11 mouse cellular contexts compared by ENCODE assay signal in genomic region chr12:76435549-76435948, GRCm38 (mm10). TPM values are rescaled to one million over a fixed set of nuclear protein-coding genes. Genes with fewer than 3 reads are reported as not detected.
DNase-seq lines count a peak whose midpoint lies in the region; ATAC-seq and TF ChIP-seq lines count a peak whose summit lies in the region.
"Had no signal": no experiment of that assay in that cellular context is flagged by ENCODE, and none has a peak within 500 bp of the region (broad histone marks: within the 10 kb centered on the region; RNA-seq: fewer than 3 reads in every experiment).

No protein-coding gene starts in this region.

- no peaks in the 10 kb centered on the region for H3K9me3 ChIP-seq in forebrain, embryonic 12.5 days
- H3K9me3 ChIP-seq in forebrain, postnatal 0 days (ENCODE audit: low read length) = no peaks in the 10 kb centered on the region
- H3K9me3 ChIP-seq in lung, embryonic 14.5 days (ENCODE audit: low read depth, low read length) = no peaks in the 10 kb centered on the region
- no peaks in the 10 kb centered on the region for H3K9me3 ChIP-seq in intestine, embryonic 16.5 days (ENCODE audit: control insufficient read depth, low read length)
- H3K9me3 ChIP-seq in neural tube, embryonic 15.5 days (replicated peaks) = no peaks in the 10 kb centered on the region

- H3K9ac ChIP-seq in forebrain, embryonic 12.5 days = 0 out of 2 replicates have a peak overlapping the region, but pooled peaks have one; percentile 21
- no peak overlapping the region for H3K9ac ChIP-seq in forebrain, postnatal 0 days
- H3K9ac ChIP-seq in lung, embryonic 14.5 days = peak overlapping the region; percentile 47; the same call in 1 of the 2 replicates
- H3K9ac ChIP-seq in intestine, embryonic 16.5 days (ENCODE audit: low read depth, low read length) = no peak overlapping the region; the same call in 1 of the 2 replicates
- H3K9ac ChIP-seq in neural tube, embryonic 15.5 days (replicated peaks) = no peak overlapping the region

- H3K4me2 ChIP-seq in forebrain, embryonic 12.5 days = peak overlapping the region; percentile 53
- no peak overlapping the region for H3K4me2 ChIP-seq in forebrain, postnatal 0 days (ENCODE audit: low read depth)
- H3K4me2 ChIP-seq in lung, embryonic 14.5 days = peak overlapping the region; percentile 74
- H3K4me2 ChIP-seq in intestine, embryonic 16.5 days (ENCODE audit: low read depth, low read length) = peak overlapping the region; percentile 66
- H3K4me2 ChIP-seq in neural tube, embryonic 15.5 days = peak overlapping the region; percentile 56

- no peaks in the 10 kb centered on the region for H3K36me3 ChIP-seq in forebrain, embryonic 12.5 days (replicated peaks)
- H3K36me3 ChIP-seq in forebrain, postnatal 0 days (ENCODE audit: insufficient read depth) = no peaks in the 10 kb centered on the region
- H3K36me3 ChIP-seq in lung, embryonic 14.5 days (ENCODE audit: insufficient read depth) = no peaks in the 10 kb centered on the region
- no peaks in the 10 kb centered on the region for H3K36me3 ChIP-seq in intestine, embryonic 16.5 days (ENCODE audit: control insufficient read depth, insufficient read depth, low read length)
- no peaks in the 10 kb centered on the region for H3K36me3 ChIP-seq in neural tube, embryonic 15.5 days

- H3K27ac ChIP-seq in forebrain, embryonic 12.5 days = no peak overlapping the region
- H3K27ac ChIP-seq in forebrain, postnatal 0 days (ENCODE audit: low read depth, low read length) = no peak overlapping the region
- H3K27ac ChIP-seq in lung, embryonic 14.5 days (ENCODE audit: low read depth) = no peak overlapping the region
- no peak overlapping the region for H3K27ac ChIP-seq in intestine, embryonic 16.5 days (ENCODE audit: low read length)
- no peak overlapping the region for H3K27ac ChIP-seq in neural tube, embryonic 15.5 days (replicated peaks)

- ATAC-seq in forebrain, embryonic 12.5 days (ENCODE audit: low FRiP score) = no peak
- ATAC-seq in forebrain, postnatal 0 days = no peak
- no peak; the same call in 1 of the 2 replicates for ATAC-seq in lung, embryonic 14.5 days (ENCODE audit: insufficient read depth)
- no peak for ATAC-seq in intestine, embryonic 16.5 days
- no peak for ATAC-seq in neural tube, embryonic 15.5 days (ENCODE audit: low FRiP score)

- H3K27me3 ChIP-seq in forebrain, embryonic 12.5 days = peaks cover 27% of the 10 kb centered on the region
- H3K27me3 ChIP-seq in forebrain, postnatal 0 days (ENCODE audit: insufficient read depth, low read length) = no peaks in the 10 kb centered on the region
- no peaks in the 10 kb centered on the region for H3K27me3 ChIP-seq in lung, embryonic 14.5 days (ENCODE audit: insufficient read depth, low read length)
- no peaks in the 10 kb centered on the region for H3K27me3 ChIP-seq in intestine, embryonic 16.5 days (replicated peaks; ENCODE audit: control insufficient read depth, insufficient read depth, low read length)
- peaks cover 13% of the 10 kb centered on the region for H3K27me3 ChIP-seq in neural tube, embryonic 15.5 days (replicated peaks)

- H3K4me1 ChIP-seq in forebrain, embryonic 12.5 days = peaks cover 5% of the 10 kb centered on the region; the same call in 1 of the 2 replicates
- H3K4me1 ChIP-seq in forebrain, postnatal 0 days (ENCODE audit: insufficient read depth) = no peaks in the 10 kb centered on the region
- H3K4me1 ChIP-seq in lung, embryonic 14.5 days (ENCODE audit: insufficient read depth) = no peaks in the 10 kb centered on the region
- peaks cover 6% of the 10 kb centered on the region; the same call in 1 of the 2 replicates for H3K4me1 ChIP-seq in intestine, embryonic 16.5 days (ENCODE audit: control insufficient read depth, insufficient read depth, low read length)
- H3K4me1 ChIP-seq in neural tube, embryonic 15.5 days = peaks cover 7% of the 10 kb centered on the region; the same call in 1 of the 2 replicates

- no peak for TF ChIP-seq CTCF in forebrain, postnatal 0 days (IDR thresholded peaks at IDR 0.05; ENCODE audit: low read depth)
- TF ChIP-seq CTCF in lung, embryonic 14.5 days (IDR thresholded peaks at IDR 0.05; ENCODE audit: low read depth) = no peak

- WGBS in forebrain, embryonic 12.5 days = 36% methylated on average over 8 of the region's 8 CpGs
- 40% methylated on average over 8 of the region's 8 CpGs for WGBS in forebrain, postnatal 0 days
- WGBS in lung, embryonic 14.5 days = 33% methylated on average over 8 of the region's 8 CpGs
- WGBS in intestine, embryonic 16.5 days = 32% methylated on average over 8 of the region's 8 CpGs
- 44% methylated on average over 8 of the region's 8 CpGs for WGBS in neural tube, embryonic 15.5 days

- H3K4me3 ChIP-seq in forebrain, embryonic 12.5 days (replicated peaks) = peak overlapping the region; percentile 28; the same call in 1 of the 2 replicates
- H3K4me3 ChIP-seq in forebrain, postnatal 0 days (ENCODE audit: low read depth, low read length) = no peak overlapping the region
- peak overlapping the region; percentile 37 for H3K4me3 ChIP-seq in lung, embryonic 14.5 days (ENCODE audit: low read depth, low read length)
- no peak overlapping the region; the same call in 1 of the 2 replicates for H3K4me3 ChIP-seq in intestine, embryonic 16.5 days (ENCODE audit: low read length)
- no peak overlapping the region for H3K4me3 ChIP-seq in neural tube, embryonic 15.5 days (replicated peaks)

- DNase-seq in forebrain, postnatal 0 days = no peak
- DNase-seq in lung, embryonic 14.5 days = peak; percentile 39
- DNase-seq in lung, postnatal 36 days = no peak
- DNase-seq in adrenal gland, adult 2 months = no peak
- DNase-seq in adrenal gland, adult (ENCODE audit: inconsistent age in 2 of 2, low spot score in 1 of 2) = no peak
- DNase-seq: cerebellum, adult 9-11 months; kidney, adult 18-20 months; retina, postnatal 1 day had no signal

RNA-seq across cellular contexts. Expression of gene Ppp1r36, which starts 18.2 kb away (rescaled TPM):
- 0.13 and 0.93 TPM in 2 replicates for polyA plus RNA-seq in forebrain, embryonic 12.5 days (2016; fragmentation: Nextera tagmentation; extraction: Ambion mirVana)
- 1.1 and 1.8 TPM in 2 replicates for total RNA-seq in forebrain, postnatal 0 days (2014; rRNA removed)
- 2.2 and 2.7 TPM in 2 replicates for polyA plus RNA-seq in forebrain, postnatal 0 days (2015; fragmentation: Nextera tagmentation; extraction: Ambion mirVana)
- 2.8 and 3.2 TPM in 2 replicates for polyA plus RNA-seq in lung, embryonic 14.5 days (2014; fragmentation: Nextera tagmentation; extraction: Ambion mirVana)
- polyA plus RNA-seq in intestine, embryonic 16.5 days (2015; fragmentation: Nextera tagmentation; extraction: Ambion mirVana) = 0.99 and 1.5 TPM in 2 replicates
- 0.92 and 1.6 TPM in 2 replicates for polyA plus RNA-seq in neural tube, embryonic 15.5 days (2015; fragmentation: Nextera tagmentation; extraction: Ambion mirVana)
- under 1 TPM; 0.23 to 0.24 TPM for total RNA-seq in adrenal gland, adult 2 months (2021)
- not detected in 2 replicates for polyA plus RNA-seq in adrenal gland, adult 2 months (2012; rRNA removed)

RNA-seq across cellular contexts. Expression of gene Hspa2, which starts 31.6 kb away (rescaled TPM):
- polyA plus RNA-seq in forebrain, embryonic 12.5 days (2016; fragmentation: Nextera tagmentation; extraction: Ambion mirVana) = 4.6 and 4.8 TPM in 2 replicates
- total RNA-seq in forebrain, postnatal 0 days (2014; rRNA removed) = 6.5 and 10.6 TPM in 2 replicates
- 8.4 and 11.6 TPM in 2 replicates for polyA plus RNA-seq in forebrain, postnatal 0 days (2015; fragmentation: Nextera tagmentation; extraction: Ambion mirVana)
- 6.0 TPM in 2 replicates for polyA plus RNA-seq in lung, embryonic 14.5 days (2014; fragmentation: Nextera tagmentation; extraction: Ambion mirVana)
- polyA plus RNA-seq in intestine, embryonic 16.5 days (2015; fragmentation: Nextera tagmentation; extraction: Ambion mirVana) = 11.6 and 12.5 TPM in 2 replicates
- polyA plus RNA-seq in neural tube, embryonic 15.5 days (2015; fragmentation: Nextera tagmentation; extraction: Ambion mirVana) = 5.7 and 8.2 TPM in 2 replicates
- total RNA-seq in adrenal gland, adult 2 months (2021) = 10 to 100 TPM; 18.7 to 23.8 TPM
- 15.9 and 21.3 TPM in 2 replicates for polyA plus RNA-seq in adrenal gland, adult 2 months (2012; rRNA removed)

Comparison
In these comparisons a context has a peak if more than half of its experiments do, and no peak if none do; other contexts are left out.
1. H3K4me3 ChIP-seq: peak in forebrain, embryonic 12.5 days (single experiment) and lung, embryonic 14.5 days (single experiment); none in forebrain, postnatal 0 days (single experiment), intestine, embryonic 16.5 days (single experiment) and neural tube, embryonic 15.5 days (single experiment).
2. H3K9ac ChIP-seq: peak in forebrain, embryonic 12.5 days (single experiment) and lung, embryonic 14.5 days (single experiment); none in forebrain, postnatal 0 days (single experiment), intestine, embryonic 16.5 days (single experiment) and neural tube, embryonic 15.5 days (single experiment).